Mouse (Mus musculus): ENCODE data around the gene Wdfy3. TPM values are rescaled to one million over a fixed set of nuclear protein-coding genes. Genes with fewer than 3 reads are reported as not detected.

The Wdfy3 gene
- polyA plus RNA-seq, 1 experiment from 2014 or later = 27.7 TPM

DNA sequence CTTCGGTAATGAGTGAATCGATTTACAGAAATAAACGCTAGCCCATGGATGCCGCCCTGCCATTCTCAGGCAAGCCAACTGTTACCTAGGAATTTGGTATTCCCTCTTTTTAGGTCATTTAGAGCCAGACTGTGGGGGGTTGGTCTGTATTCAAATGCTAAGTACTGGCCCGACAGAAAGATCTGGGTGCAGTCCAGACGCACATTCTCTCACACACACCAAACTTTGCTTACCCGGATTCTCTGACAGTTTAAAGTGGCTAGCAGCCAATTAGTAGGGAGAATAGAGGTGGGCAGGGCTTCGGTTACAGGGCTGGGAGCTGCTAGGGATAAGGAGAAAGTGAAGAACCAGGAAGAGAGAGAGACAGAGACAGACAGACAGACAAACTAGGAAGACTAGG lies 55.5 kb downstream of the Wdfy3 start:
- H3K4me2 ChIP-seq (replicated peaks; ENCODE audit: low read depth, low read length) = no peak overlapping the region
- 88% methylated on average over 8 of the region's 8 CpGs for WGBS
- no peak overlapping the region for H3K4me3 ChIP-seq (ENCODE audit: low read length)
- ATAC-seq (ENCODE audit: low FRiP score, low TSS enrichment) = no peak
- no peaks in the 10 kb centered on the region for H3K27me3 ChIP-seq (ENCODE audit: control insufficient read depth, insufficient read depth, low read length)
- no peaks in the 10 kb centered on the region for H3K9me3 ChIP-seq (ENCODE audit: control insufficient read depth, low read length)
- H3K27ac ChIP-seq (ENCODE audit: low read depth, low read length) = no peak overlapping the region
- peaks cover 8% of the 10 kb centered on the region for H3K36me3 ChIP-seq (ENCODE audit: control insufficient read depth, insufficient read depth, low read length)
- no peaks in the 10 kb centered on the region for H3K4me1 ChIP-seq (ENCODE audit: control insufficient read depth, insufficient read depth, low read length)
- no peak overlapping the region for H3K9ac ChIP-seq (ENCODE audit: low read depth, low read length)

DNA sequence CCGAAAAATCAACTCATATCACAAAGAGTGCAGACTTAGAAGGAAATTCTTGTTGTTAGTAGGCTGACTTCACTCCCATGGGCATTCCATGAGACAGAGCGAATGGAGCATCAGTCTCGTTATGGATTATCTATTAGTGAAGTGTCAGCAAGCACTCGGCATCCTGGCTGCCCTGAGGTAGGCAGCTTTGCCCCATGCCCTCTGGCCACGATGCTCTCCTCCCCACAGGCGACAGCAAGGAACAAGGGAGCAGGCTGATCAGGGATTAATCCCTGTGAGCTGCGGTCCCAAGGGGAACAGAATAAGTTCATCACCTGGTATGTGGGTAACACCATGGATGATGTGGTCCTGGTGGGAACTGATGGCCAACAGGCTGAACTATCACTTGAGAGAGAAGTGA lies 55.9 kb downstream of the Wdfy3 start:
- Histone ChIP-seq H3K27ac (ENCODE audit: low read depth, low read length) (no peak overlapping the region), H3K4me3 (ENCODE audit: low read length) (no peak overlapping the region), H3K9me3 (ENCODE audit: control insufficient read depth, low read length) (no peaks in the 10 kb centered on the region), H3K27me3 (ENCODE audit: control insufficient read depth, insufficient read depth, low read length) (no peaks in the 10 kb centered on the region), H3K9ac (ENCODE audit: low read depth, low read length) (no peak overlapping the region), H3K4me1 (ENCODE audit: control insufficient read depth, insufficient read depth, low read length) (no peaks in the 10 kb centered on the region), H3K4me2 (replicated peaks; ENCODE audit: low read depth, low read length) (no peak overlapping the region), H3K36me3 (ENCODE audit: control insufficient read depth, insufficient read depth, low read length) (peaks cover 8% of the 10 kb centered on the region)
- ATAC-seq (ENCODE audit: low FRiP score, low TSS enrichment) = no peak
- WGBS = 96% methylated on average over 7 of the region's 7 CpGs

DNA sequence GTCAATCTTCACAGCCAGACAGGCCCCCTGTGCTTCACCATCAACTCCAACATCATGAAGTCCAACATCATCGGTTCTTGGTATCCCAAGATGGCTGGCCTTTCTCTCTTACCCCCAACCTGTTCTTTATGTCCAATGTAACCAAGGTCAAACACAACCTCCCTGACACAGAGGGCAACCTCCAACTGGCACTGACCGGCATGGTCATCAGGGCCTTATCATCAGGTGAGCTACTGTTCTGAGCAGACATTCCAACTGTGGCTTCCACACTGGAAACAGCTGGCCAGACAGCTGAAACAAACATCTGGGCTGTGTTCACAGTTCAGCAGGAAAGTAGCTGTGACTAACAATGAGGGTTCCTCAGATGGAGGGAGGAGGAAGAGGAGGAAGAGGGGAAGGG lies 58.8 kb downstream of the Wdfy3 start:
- no peak overlapping the region for H3K4me2 ChIP-seq (replicated peaks; ENCODE audit: low read depth, low read length)
- peaks cover 15% of the 10 kb centered on the region; the same call in 1 of the 2 replicates for H3K36me3 ChIP-seq (ENCODE audit: control insufficient read depth, insufficient read depth, low read length)
- no peaks in the 10 kb centered on the region for H3K9me3 ChIP-seq (ENCODE audit: control insufficient read depth, low read length)
- H3K4me1 ChIP-seq (ENCODE audit: control insufficient read depth, insufficient read depth, low read length) = no peaks in the 10 kb centered on the region
- H3K27ac ChIP-seq (ENCODE audit: low read depth, low read length) = no peak overlapping the region
- H3K4me3 ChIP-seq (ENCODE audit: low read length) = no peak overlapping the region
- whole genome bisulfite sequencing = 93% methylated on average over 2 of the region's 2 CpGs
- H3K9ac ChIP-seq (ENCODE audit: low read depth, low read length) = no peak overlapping the region
- no peaks in the 10 kb centered on the region for H3K27me3 ChIP-seq (ENCODE audit: control insufficient read depth, insufficient read depth, low read length)
- no peak for ATAC-seq (ENCODE audit: low FRiP score, low TSS enrichment)

DNA sequence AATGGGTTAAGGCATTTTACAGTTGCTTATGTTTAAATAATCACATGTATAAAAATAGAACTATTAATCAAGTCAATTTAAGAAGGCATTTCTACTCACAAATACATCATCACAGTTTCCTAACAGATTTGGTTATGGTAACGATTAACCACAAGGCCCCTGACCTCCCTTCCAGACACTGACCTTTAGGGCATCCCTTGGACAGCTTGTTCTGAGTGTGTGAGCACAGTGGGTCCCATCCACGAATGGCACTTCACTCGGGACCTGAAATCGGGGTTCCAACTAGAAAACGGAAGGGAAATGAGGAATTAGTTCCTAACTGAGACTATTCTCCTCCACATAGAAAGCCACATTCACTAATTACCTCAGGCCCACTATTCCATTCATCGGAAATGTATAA lies 60.1 kb downstream of the Wdfy3 start:
- Histone ChIP-seq H3K36me3 (ENCODE audit: control insufficient read depth, insufficient read depth, low read length) (peaks cover 11% of the 10 kb centered on the region; the same call in 1 of the 2 replicates), H3K27me3 (ENCODE audit: control insufficient read depth, insufficient read depth, low read length) (no peaks in the 10 kb centered on the region), H3K4me2 (replicated peaks; ENCODE audit: low read depth, low read length) (no peak overlapping the region), H3K9ac (ENCODE audit: low read depth, low read length) (no peak overlapping the region), H3K4me1 (ENCODE audit: control insufficient read depth, insufficient read depth, low read length) (no peaks in the 10 kb centered on the region), H3K4me3 (ENCODE audit: low read length) (no peak overlapping the region), H3K9me3 (ENCODE audit: control insufficient read depth, low read length) (no peaks in the 10 kb centered on the region), H3K27ac (ENCODE audit: low read depth, low read length) (no peak overlapping the region)
- no peak for ATAC-seq (ENCODE audit: low FRiP score, low TSS enrichment)
- 89% methylated on average over 6 of the region's 6 CpGs for WGBS

DNA sequence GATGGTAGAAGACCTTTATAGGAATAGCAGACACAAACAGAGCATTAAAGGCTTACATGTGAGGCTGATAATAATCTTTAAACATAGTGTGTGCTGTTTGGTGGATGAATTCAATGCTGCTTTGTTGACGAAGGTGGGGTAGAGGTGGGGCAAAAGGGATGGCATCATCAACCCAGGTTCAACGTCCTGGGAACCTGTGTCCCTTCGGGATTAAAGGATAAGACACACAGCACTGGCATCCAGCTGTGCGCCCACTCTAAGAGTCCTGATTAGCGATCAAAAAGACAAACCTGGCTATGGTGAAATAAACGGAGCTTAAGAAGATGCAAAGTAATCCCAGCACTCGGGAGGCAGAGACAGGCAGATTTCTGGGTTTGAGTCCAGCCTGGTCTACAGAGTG lies 61.0 kb downstream of the Wdfy3 start:
- H3K36me3 ChIP-seq (ENCODE audit: control insufficient read depth, insufficient read depth, low read length) = peaks cover 11% of the 10 kb centered on the region; the same call in 1 of the 2 replicates
- no peaks in the 10 kb centered on the region for H3K9me3 ChIP-seq (ENCODE audit: control insufficient read depth, low read length)
- ATAC-seq (ENCODE audit: low FRiP score, low TSS enrichment) = no peak
- no peak overlapping the region for H3K27ac ChIP-seq (ENCODE audit: low read depth, low read length)
- 84% methylated on average over 7 of the region's 7 CpGs for WGBS
- no peaks in the 10 kb centered on the region for H3K27me3 ChIP-seq (ENCODE audit: control insufficient read depth, insufficient read depth, low read length)
- H3K4me1 ChIP-seq (ENCODE audit: control insufficient read depth, insufficient read depth, low read length) = 0 out of 2 replicates have a peak, but pooled peaks cover 3% of the 10 kb centered on the region
- no peak overlapping the region for H3K9ac ChIP-seq (ENCODE audit: low read depth, low read length)
- H3K4me3 ChIP-seq (ENCODE audit: low read length) = no peak overlapping the region
- no peak overlapping the region for H3K4me2 ChIP-seq (replicated peaks; ENCODE audit: low read depth, low read length)

DNA sequence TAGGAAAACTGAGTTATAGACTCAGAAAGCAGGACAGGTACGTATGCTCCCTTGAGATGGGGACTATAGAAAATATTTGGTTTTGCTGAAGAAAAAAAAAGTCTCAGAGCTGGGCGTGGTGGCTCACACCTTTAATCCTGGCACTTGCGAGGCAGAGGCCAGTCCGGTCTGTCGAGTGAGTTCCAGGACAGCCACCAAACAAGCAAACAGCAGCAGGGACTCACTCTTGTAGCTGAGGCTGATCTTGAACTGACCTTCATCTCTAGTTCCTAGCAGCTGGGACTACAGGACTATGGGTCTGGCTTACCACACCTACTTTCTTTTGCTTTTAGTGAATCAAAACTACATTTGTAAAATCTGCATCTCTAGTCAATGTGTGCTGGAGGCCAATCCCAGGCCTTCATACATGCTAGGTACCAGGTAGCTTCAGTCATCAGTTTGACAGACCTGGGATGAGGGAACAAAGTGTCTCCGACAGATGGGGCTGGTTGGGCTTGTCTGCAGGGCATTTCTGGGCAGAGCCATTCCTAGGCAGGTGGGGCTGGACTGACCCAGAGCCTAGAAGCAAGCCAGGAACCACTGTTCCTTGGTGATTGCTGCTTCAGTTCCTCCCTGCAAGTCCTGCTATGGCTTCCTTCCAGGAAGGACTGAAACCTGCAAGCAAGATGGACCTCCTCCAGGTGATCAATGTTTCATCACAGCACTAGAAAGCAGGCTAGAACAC lies 63.3 kb downstream of the Wdfy3 start:
- no peak overlapping the region for H3K4me3 ChIP-seq (ENCODE audit: low read length)
- H3K4me2 ChIP-seq (replicated peaks; ENCODE audit: low read depth, low read length) = no peak overlapping the region
- no peak overlapping the region for H3K9ac ChIP-seq (ENCODE audit: low read depth, low read length)
- H3K27ac ChIP-seq (ENCODE audit: low read depth, low read length) = no peak overlapping the region
- no peak for ATAC-seq (ENCODE audit: low FRiP score, low TSS enrichment)
- no peaks in the 10 kb centered on the region for H3K27me3 ChIP-seq (ENCODE audit: control insufficient read depth, insufficient read depth, low read length)
- H3K36me3 ChIP-seq (ENCODE audit: control insufficient read depth, insufficient read depth, low read length) = peaks cover 11% of the 10 kb centered on the region; the same call in 1 of the 2 replicates
- H3K4me1 ChIP-seq (ENCODE audit: control insufficient read depth, insufficient read depth, low read length) = peaks cover 10% of the 10 kb centered on the region; the same call in 1 of the 2 replicates
- WGBS = 92% methylated on average over 6 of the region's 6 CpGs
- H3K9me3 ChIP-seq (ENCODE audit: control insufficient read depth, low read length) = no peaks in the 10 kb centered on the region

DNA sequence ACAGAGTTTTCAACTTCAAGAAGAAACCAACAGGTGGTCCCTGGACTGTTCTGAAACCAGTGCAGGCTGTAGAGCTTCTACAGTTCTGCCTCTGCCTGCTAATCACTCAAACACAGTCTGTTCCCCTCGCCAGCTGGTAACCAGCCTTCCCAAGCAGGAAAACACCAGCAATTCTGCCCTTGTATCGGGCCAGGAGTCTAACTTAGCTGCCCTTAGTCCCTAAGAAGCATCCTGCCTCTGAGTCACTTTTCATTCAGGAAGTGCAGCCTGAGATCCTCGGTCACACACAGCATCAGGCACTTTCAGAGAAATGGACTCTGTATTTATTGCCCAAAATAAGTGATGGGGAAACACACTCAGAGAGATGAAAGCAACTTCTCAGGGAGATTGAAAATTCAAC lies 66.3 kb downstream of the Wdfy3 start:
- ATAC-seq (ENCODE audit: low FRiP score, low TSS enrichment) = no peak

DNA sequence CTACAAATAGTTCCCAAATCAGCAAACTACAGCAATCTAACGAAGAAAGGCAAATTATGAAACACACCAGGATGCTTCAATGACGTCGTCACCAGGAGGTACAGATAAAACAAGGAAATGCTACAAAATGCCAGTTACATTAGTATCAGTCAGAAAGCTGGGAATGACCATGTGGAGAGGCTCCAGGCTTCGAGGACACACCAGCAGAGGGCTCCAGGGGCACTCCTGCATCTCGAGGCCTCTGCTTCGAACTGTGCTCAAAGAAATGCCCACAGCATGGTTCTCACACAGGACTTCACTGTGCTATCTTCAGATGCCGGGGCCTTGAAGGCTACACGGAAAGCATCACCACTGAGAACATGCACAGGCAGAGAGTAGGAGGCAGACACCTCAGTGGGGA lies 68.7 kb downstream of the Wdfy3 start:
- ATAC-seq (ENCODE audit: low FRiP score, low TSS enrichment) = no peak
- no peak overlapping the region for H3K27ac ChIP-seq (ENCODE audit: low read depth, low read length)
- H3K9me3 ChIP-seq (ENCODE audit: control insufficient read depth, low read length) = no peaks in the 10 kb centered on the region
- peaks cover 10% of the 10 kb centered on the region; the same call in 1 of the 2 replicates for H3K4me1 ChIP-seq (ENCODE audit: control insufficient read depth, insufficient read depth, low read length)
- H3K36me3 ChIP-seq (ENCODE audit: control insufficient read depth, insufficient read depth, low read length) = peaks cover 2% of the 10 kb centered on the region; the same call in 1 of the 2 replicates
- H3K9ac ChIP-seq (ENCODE audit: low read depth, low read length) = no peak overlapping the region
- no peaks in the 10 kb centered on the region for H3K27me3 ChIP-seq (ENCODE audit: control insufficient read depth, insufficient read depth, low read length)
- H3K4me3 ChIP-seq (ENCODE audit: low read length) = no peak overlapping the region
- WGBS = 86% methylated on average over 8 of the region's 8 CpGs
- no peak overlapping the region for H3K4me2 ChIP-seq (replicated peaks; ENCODE audit: low read depth, low read length)

More for the DNA sequence above, 66.3 kb downstream of the Wdfy3 start:
- H3K27ac ChIP-seq (ENCODE audit: low read depth, low read length) = no peak overlapping the region
- H3K36me3 ChIP-seq (ENCODE audit: control insufficient read depth, insufficient read depth, low read length) = peaks cover 11% of the 10 kb centered on the region; the same call in 1 of the 2 replicates
- no peak overlapping the region for H3K4me3 ChIP-seq (ENCODE audit: low read length)
- no peak overlapping the region for H3K9ac ChIP-seq (ENCODE audit: low read depth, low read length)
- no peaks in the 10 kb centered on the region for H3K9me3 ChIP-seq (ENCODE audit: control insufficient read depth, low read length)
- H3K27me3 ChIP-seq (ENCODE audit: control insufficient read depth, insufficient read depth, low read length) = no peaks in the 10 kb centered on the region
- peaks cover 10% of the 10 kb centered on the region; the same call in 1 of the 2 replicates for H3K4me1 ChIP-seq (ENCODE audit: control insufficient read depth, insufficient read depth, low read length)
- no peak overlapping the region for H3K4me2 ChIP-seq (replicated peaks; ENCODE audit: low read depth, low read length)
- 59% methylated on average over 3 of the region's 3 CpGs for WGBS

DNA sequence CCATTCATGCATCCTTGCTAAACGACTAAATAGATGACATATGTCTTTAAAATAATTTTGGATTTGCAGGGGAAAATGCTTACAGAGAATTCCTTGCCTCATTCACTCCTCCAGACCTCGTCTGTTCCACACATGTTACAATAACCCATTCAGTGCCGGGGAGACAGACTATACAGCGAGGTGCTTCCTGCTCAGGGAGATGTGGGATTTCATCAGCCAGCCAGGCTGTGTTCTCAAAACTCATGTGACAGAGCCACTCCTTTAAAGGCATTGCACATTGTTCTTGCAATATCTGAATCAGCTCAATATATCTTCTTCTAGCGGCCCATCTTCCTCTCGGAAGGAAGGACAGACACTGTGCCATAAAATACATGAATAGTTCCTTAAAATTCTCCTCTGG lies 70.8 kb downstream of the Wdfy3 start:
- 72% methylated on average over 6 of the region's 6 CpGs for WGBS
- H3K9me3 ChIP-seq (ENCODE audit: control insufficient read depth, low read length) = no peaks in the 10 kb centered on the region
- no peak overlapping the region for H3K4me2 ChIP-seq (replicated peaks; ENCODE audit: low read depth, low read length)
- peaks cover 7% of the 10 kb centered on the region; the same call in 1 of the 2 replicates for H3K4me1 ChIP-seq (ENCODE audit: control insufficient read depth, insufficient read depth, low read length)
- peaks cover 2% of the 10 kb centered on the region; the same call in 1 of the 2 replicates for H3K36me3 ChIP-seq (ENCODE audit: control insufficient read depth, insufficient read depth, low read length)
- no peaks in the 10 kb centered on the region for H3K27me3 ChIP-seq (ENCODE audit: control insufficient read depth, insufficient read depth, low read length)
- no peak overlapping the region for H3K9ac ChIP-seq (ENCODE audit: low read depth, low read length)
- ATAC-seq (ENCODE audit: low FRiP score, low TSS enrichment) = no peak
- no peak overlapping the region for H3K4me3 ChIP-seq (ENCODE audit: low read length)
- no peak overlapping the region for H3K27ac ChIP-seq (ENCODE audit: low read depth, low read length)

All from kidney, embryonic 14.5 days (tissue).